Mouse (Mus musculus) gonadal fat pad, adult 2 months (tissue): ENCODE data around the gene B4galt2. TPM values are rescaled to one million over a fixed set of nuclear protein-coding genes. Genes with fewer than 3 reads are reported as not detected.

Experiments
- DNase-seq: peaks from one replicate; pipeline ENCODE4 v3.0.0-alpha.2; 2012; ENCODE audit warnings: low read depth
- polyA plus RNA-seq: library from polyadenylated mRNA; depleted of rRNA; stranded (reverse); fragments of >200 nt; gene quantifications from 2 replicates; pipeline ENCODE4 v1.2.3, GENCODE M21; 2012

B4galt2 gene
- polyA plus RNA-seq, 1 experiment = 18.1 TPM

- no peak for DNase-seq
Measured at GRCm38 (mm10) chr4:117870437-117870836, 12.8 kb downstream of the B4galt2 start.

- DNase-seq = no peak
Measured at GRCm38 (mm10) chr4:117869317-117869716, 14.0 kb downstream of the B4galt2 start.

DNA sequence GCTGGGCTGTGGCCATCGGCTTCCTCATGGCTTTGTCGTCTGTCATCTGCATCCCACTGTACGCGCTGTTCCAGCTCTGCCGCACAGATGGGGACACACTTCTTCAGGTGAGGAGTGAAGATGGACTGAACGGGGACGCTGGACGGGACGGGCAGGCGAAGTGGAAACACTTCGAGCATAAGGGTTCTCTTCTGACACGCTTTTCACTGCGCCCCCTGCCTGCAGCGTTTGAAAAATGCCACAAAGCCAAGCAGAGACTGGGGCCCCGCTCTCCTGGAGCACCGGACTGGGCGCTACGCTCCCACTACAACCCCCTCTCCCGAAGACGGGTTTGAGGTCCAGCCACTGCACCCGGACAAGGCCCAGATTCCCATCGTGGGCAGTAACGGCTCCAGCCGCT, 15.5 kb downstream of the B4galt2 start:
- DNase-seq = no peak

GRCm38 (mm10) chr4:117867000-117867399, 16.3 kb downstream of the B4galt2 start:
- no peak for DNase-seq

DNA sequence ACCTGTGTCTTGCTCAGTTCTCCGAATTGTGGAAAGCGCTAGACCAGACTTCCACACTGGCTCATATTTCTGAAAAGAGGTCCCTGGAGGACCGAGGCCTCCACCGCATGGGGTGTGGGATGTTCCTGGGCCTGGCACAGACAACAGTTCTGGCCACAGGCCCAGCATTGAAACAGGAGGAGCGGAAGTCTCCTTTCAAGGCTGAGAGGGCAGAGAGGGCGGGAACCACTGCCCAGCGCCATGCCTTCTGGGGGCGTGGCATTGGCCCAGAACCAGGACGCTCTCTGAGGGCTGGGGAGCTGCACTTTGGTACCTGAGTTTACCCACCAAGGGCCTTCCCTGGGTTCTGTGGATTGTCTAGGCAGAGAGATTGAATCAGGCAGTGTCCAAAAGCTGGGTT, 17.2 kb downstream of the B4galt2 start:
- no peak for DNase-seq

GRCm38 (mm10) chr4:117862823-117863222, 20.5 kb downstream of the B4galt2 start:
- no peak for DNase-seq

GRCm38 (mm10) chr4:117860570-117860969, 22.7 kb downstream of the B4galt2 start:
- no peak for DNase-seq

DNA sequence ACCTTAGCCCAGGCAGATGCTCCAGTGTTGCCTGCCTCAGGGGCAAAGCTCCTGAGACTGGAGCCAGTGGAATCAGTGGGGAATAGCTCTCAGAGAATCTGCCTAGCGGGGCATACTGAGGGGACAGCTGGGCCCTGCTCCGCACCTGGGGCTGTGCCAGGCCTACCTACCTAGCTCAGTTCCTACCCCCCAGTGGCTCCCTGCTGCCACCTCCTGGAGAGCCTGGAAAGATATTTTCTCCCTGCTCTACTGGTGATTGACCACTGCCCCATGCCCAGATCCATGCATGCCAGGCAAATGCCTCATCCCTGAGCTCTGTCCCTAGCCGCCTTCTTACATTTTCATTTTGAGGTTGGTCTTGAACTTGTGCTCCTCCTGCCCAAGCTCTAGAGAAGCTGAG, 24.5 kb downstream of the B4galt2 start:
- DNase-seq = no peak

- DNase-seq = no peak
Measured at GRCm38 (mm10) chr4:117855146-117855545, 28.1 kb downstream of the B4galt2 start.

DNA sequence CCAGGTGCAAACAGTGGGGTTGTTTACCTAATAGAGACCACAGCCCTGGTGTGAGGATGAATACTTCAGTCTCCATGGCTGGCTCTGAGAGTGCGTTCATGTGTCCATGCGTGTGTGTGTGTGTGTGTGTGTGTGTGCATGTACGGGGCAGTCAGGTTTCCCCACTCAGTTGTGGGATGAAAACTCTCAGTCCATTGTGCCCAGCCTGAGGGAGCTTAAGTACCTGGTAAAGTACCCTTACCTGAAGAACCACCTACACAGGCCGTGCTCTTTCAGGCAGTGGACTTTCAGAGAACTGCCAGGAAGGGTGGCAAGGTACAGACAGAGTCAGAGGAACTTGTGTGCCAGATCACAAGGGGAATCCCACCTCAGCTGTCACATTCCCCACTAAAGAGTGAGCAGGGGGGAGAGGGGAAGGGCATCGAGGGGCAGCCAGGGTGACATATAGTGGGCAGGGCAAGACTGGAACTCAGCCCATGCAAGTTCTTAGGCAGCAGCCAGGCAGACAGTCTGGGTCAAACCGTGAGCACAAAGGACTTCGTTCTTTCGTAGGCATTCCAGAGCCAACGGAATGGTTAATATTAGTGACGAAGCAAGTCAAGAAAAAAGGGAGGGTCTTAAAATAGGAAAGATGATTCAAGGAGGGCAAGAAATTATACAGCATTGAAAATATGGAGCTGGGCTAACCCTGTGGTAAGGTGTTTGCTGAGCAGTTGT, 31.0 kb downstream of the B4galt2 start:
- DNase-seq = no peak

DNA sequence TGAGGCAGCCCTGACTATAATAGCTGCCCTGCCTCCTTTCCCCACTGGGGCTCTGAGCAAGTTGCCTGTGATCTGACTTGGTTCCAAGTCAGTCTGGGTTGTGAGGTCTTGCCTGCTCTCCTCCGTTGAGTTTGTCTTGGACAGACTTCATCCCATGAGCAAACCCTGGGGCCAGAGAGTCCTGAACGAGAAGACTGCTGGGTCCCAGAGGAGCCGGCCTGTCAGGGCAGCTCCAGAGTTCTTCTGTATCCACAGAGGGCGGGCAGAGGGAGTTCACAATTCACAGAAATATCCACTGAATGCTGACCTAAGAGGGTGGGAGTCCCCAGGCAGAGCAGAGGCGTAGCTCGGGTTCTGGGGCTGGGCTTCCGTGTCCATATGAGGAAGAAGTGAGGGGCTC, 32.4 kb downstream of the B4galt2 start:
- no peak for DNase-seq

DNA sequence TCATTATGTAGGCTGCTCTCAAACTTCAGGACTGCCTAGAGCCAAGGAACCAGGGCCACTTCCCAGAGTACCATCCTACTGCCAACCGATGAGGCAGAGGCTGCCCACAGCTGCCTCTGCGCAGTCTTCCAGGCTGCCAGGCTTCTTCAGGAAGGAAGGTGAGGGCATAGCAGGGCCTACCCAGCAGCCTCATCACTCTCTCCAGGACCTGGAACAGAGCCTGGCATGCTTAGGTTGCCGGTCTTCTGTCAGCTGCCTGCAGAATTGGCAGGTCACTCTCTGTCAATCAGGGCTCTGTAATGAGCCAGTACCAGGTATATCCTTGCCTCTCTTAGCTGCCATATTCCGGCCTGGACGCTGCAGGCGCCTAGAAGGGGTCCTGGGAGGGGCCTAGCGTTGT, 33.1 kb downstream of the B4galt2 start:
- DNase-seq = no peak

- no peak for DNase-seq
Measured at GRCm38 (mm10) chr4:117849506-117849905, 33.8 kb downstream of the B4galt2 start.

- no peak for DNase-seq
Measured at GRCm38 (mm10) chr4:117849063-117849462, 34.2 kb downstream of the B4galt2 start.

- DNase-seq = no peak
Measured at GRCm38 (mm10) chr4:117847011-117847410, 36.3 kb downstream of the B4galt2 start.

GRCm38 (mm10) chr4:117846261-117846660, 37.0 kb downstream of the B4galt2 start:
- DNase-seq = no peak

DNA sequence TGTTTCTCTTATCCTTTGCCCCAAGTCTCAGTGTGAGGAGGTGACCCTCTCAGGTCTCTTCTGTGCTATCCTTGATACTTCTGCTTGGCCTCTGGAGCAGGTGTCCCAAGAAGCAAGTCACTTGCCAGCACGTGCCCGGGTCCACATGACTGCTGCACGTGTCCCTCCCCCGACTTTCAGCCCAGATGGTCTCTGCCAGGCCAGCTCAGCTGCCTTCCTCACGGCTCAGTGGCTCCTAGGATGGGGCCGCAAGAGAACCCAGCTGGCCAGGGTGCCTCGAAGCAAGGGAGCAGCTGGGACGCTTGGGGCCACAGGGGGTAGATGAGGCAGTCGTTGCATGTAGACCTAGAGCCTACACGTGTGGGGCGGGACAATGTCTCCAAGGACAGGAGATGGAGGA, 38.0 kb downstream of the B4galt2 start:
- no peak for DNase-seq

- no peak for DNase-seq
Measured at GRCm38 (mm10) chr4:117844467-117844866, 38.8 kb downstream of the B4galt2 start.

- DNase-seq = no peak
Measured at GRCm38 (mm10) chr4:117843101-117843500, 40.2 kb downstream of the B4galt2 start.

DNA sequence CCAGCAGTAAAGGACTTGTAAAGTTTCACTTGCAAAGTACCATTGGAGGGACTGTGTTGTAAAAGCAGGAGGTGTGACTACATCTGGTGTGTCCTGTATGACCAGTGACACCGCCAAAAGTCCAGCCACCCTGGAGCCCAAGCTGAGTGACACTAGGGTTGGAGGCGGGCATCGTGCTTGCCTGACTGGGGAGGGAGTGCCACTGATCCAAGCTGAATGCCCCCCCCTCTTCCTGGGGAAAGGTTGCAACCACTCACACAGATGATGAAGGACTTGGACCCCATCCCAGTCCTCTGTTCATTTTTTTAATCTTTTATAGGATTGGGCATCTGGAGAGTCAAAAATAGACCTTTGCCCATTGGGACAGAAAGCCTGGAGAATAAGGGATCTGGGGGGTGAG, 41.7 kb downstream of the B4galt2 start:
- DNase-seq = no peak

- DNase-seq = no peak
Measured at GRCm38 (mm10) chr4:117840821-117841220, 42.5 kb downstream of the B4galt2 start.

GRCm38 (mm10) chr4:117839366-117839765, 43.9 kb downstream of the B4galt2 start:
- DNase-seq = no peak

GRCm38 (mm10) chr4:117837271-117837670, 46.0 kb downstream of the B4galt2 start:
- no peak for DNase-seq

DNA sequence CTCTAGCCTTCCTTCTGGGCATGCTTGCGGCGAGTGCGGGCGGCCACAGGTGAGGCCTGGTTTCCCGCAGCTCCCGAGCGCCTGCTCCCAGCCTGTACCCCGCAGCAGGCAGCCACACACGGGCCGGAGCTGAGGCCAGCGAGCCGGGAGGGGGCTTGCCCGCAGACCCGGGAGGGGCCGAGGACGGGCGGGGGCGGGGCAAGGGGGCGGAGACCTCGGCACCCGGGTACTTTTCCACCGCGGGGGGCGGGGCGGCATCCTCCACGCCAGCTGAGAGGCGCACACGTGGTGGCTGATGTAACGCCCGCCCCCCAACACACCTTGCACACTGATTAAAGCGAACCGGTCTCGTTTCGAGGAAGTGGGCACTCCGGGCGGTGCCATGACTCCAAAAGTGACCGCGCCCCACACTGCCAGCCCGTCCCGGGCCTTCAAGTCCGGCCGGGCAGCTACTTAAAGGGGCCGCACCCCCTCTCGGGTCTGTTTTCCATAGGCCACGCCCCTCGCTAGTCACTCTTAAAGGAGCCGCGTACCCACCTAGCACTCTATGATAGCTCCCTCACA, 47.0 kb downstream of the B4galt2 start:
- DNase-seq = no peak
